Mouse (Mus musculus): ENCODE measurements at regions not wholly inside any gene's neighbourhood (a gene's known extent, or its start where the extent isn't known, plus 50 kb on each side); places are given as distances from the start of the nearest gene placed in this dataset.

DNA sequence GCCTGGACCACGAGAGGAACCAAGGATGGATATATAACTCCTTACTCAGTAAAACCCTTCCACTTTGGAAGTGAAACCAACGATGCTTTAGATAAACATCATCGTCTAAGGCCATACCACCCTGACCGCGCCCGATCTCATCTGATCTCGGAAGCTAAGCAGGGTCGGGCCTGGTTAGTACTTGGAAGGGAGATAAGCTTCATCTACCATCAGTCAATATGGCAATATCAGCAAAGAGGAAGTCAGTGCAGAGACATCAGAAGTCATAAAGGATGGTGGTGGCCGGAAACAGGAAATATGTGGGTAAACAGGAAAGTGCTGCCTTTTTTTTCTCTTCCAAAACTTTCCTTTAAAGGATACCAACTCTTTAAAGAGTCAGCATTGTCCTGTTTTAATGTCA, 61.8 kb upstream of the Mast4 start:
- TF ChIP-seq GATA1 (IDR thresholded peaks at IDR 0.05; ENCODE audit: low read depth, low read length): no peak
- no peak for TF ChIP-seq POLR2A (IDR thresholded peaks at IDR 0.05; ENCODE audit: control insufficient read depth in 1 of 2, insufficient read depth in 1 of 2, low read depth in 1 of 2, low read length in 2 of 2, poor library complexity in 1 of 2)
- TF ChIP-seq CTCF (IDR thresholded peaks at IDR 0.05 in 2 of 3, conservative IDR thresholded peaks at IDR 0.05 in 1 of 3; ENCODE audit: control insufficient read depth in 1 of 3, insufficient read depth in 1 of 3, low read depth in 2 of 3, low read length in 3 of 3, poor library complexity in 1 of 3, severe bottlenecking in 1 of 3): no peak
- TF ChIP-seq ELF1 (IDR thresholded peaks at IDR 0.05; ENCODE audit: low read depth, low read length): no peak
- no peak for TF ChIP-seq POLR2AphosphoS2 (IDR thresholded peaks at IDR 0.05; ENCODE audit: low read length)
- TF ChIP-seq EP300 (IDR thresholded peaks at IDR 0.05; ENCODE audit: low read depth in 1 of 2, low read length in 2 of 2): no peak
- no peak for TF ChIP-seq JUND (IDR thresholded peaks at IDR 0.05; ENCODE audit: low read depth, low read length)
